Mouse (Mus musculus) cortical plate, adult 2 months (tissue): ENCODE data around the gene Disc1.

Experiments
- CTCF ChIP-seq: fragments of 200-500 bp; IDR thresholded peaks from 2 replicates; pipeline ENCODE4 v1.5.1; 2011; ENCODE audit warnings: mild to moderate bottlenecking, control low read depth, low read length; ENCODE audit not compliant: insufficient read depth; ENCODE audit errors: extremely low read depth
- POLR2A ChIP-seq: fragments of 200-500 bp; IDR thresholded peaks from 2 replicates; pipeline ENCODE4 v1.6.1; 2011; ENCODE audit warnings: mild to moderate bottlenecking, low read length, control low read depth; ENCODE audit not compliant: insufficient read depth; ENCODE audit errors: extremely low read depth

- no peak for TF ChIP-seq CTCF
- no peak for TF ChIP-seq POLR2A
Measured at GRCm38 (mm10) chr8:125174237-125174636, 120.2 kb downstream of the Disc1 start.
